ENCODE assay signal across 12 mouse cellular contexts in genomic region chr8:83976779-83977350, GRCm38 (mm10). TPM values are rescaled to one million over a fixed set of nuclear protein-coding genes. Genes with fewer than 3 reads are reported as not detected.
A peak's percentile ranks its signal among the peaks of the same experiment; 100 is the strongest.
DNase-seq lines count a peak whose midpoint lies in the region; ATAC-seq and TF ChIP-seq lines count a peak whose summit lies in the region.
"Had no signal": no experiment of that assay in that cellular context is flagged by ENCODE, and none has a peak within 500 bp of the region (broad histone marks: within the 10 kb centered on the region; RNA-seq: fewer than 3 reads in every experiment).

No protein-coding gene starts in this region.

- H3K9ac ChIP-seq in embryonic facial prominence, embryonic 13.5 days: peak overlapping the region; percentile 40; the same call in 1 of the 2 replicates

- no peak overlapping the region; the same call in 1 of the 2 replicates for H3K27ac ChIP-seq in left cerebral cortex, adult 2 months
- no peak overlapping the region for H3K27ac ChIP-seq in embryonic facial prominence, embryonic 13.5 days

- no peaks in the 10 kb centered on the region for H3K27me3 ChIP-seq in embryonic facial prominence, embryonic 13.5 days

- peaks cover 33% of the 10 kb centered on the region for H3K4me1 ChIP-seq in embryonic facial prominence, embryonic 13.5 days

- intact Hi-C loops in left cerebral cortex, adult 2 months (cut with DNase I): loop anchor here (2.0 kb wide), 1 partner anchor 18 kb away; no protein-coding TSS in a partner anchor
- intact Hi-C loops in left cerebral cortex, postnatal 25 days (cut with DNase I): no loop called here
- intact Hi-C loops in left cerebral cortex, postnatal 36 days (cut with DNase I): no loop called here

- no peaks in the 10 kb centered on the region for H3K9me3 ChIP-seq in embryonic facial prominence, embryonic 13.5 days

- H3K4me2 ChIP-seq in embryonic facial prominence, embryonic 13.5 days: no peak overlapping the region

- DNase-seq in heart, adult 11 months: peak; percentile 91
- DNase-seq in heart, adult 8-10 months (ENCODE audit: low spot score): no peak
- no peak for DNase-seq in left cerebral cortex, adult 2 months (ENCODE audit: extremely low spot score in 1 of 2, low spot score in 2 of 2)
- DNase-seq in left cerebral cortex, postnatal 25 days (ENCODE audit: low spot score in 2 of 2): no peak
- peak; percentile 34 to 40 for DNase-seq in B cell, adult 2 months
- no peak for DNase-seq in left cerebral cortex, postnatal 36 days (ENCODE audit: low spot score in 2 of 2)
- no peak for DNase-seq in spleen, adult 12 weeks (ENCODE audit: low spot score)
- DNase-seq: cerebellum, adult 8-10 months; gastrocnemius, postnatal 25 days; kidney, postnatal 10 days; left cerebral cortex, postnatal 4 days had no signal

- no peak overlapping the region for H3K4me3 ChIP-seq in left cerebral cortex, adult 2 months
- no peak overlapping the region for H3K4me3 ChIP-seq in embryonic facial prominence, embryonic 13.5 days

- TF ChIP-seq CTCF in left cerebral cortex, adult 2 months (IDR thresholded peaks at IDR 0.05): peak; percentile 39

- H3K36me3 ChIP-seq in embryonic facial prominence, embryonic 13.5 days: peaks cover 28% of the 10 kb centered on the region

- ATAC-seq in embryonic facial prominence, embryonic 13.5 days (ENCODE audit: insufficient number of reproducible peaks, insufficient read depth, low FRiP score, low TSS enrichment, low read depth): no peak

- WGBS in embryonic facial prominence, embryonic 13.5 days: 85% methylated on average over 5 of the region's 5 CpGs

RNA-seq across cellular contexts. Expression of gene Prkaca, which starts 4.1 kb away (rescaled TPM):
- total RNA-seq in heart, adult 8-10 months (2022): 100 to 1,000 TPM; 314 to 382 (median 360) TPM
- total RNA-seq in left cerebral cortex, adult 2 months (2021): 100 to 1,000 TPM; 236 to 250 TPM
- 100 to 1,000 TPM; 250 to 258 TPM for total RNA-seq in left cerebral cortex, postnatal 25 days (2021)
- polyA plus RNA-seq in embryonic facial prominence, embryonic 13.5 days (2015; fragmentation: Nextera tagmentation; extraction: Ambion mirVana): 148 and 159 TPM in 2 replicates
- 100 to 1,000 TPM; 243 to 267 TPM for total RNA-seq in left cerebral cortex, postnatal 36 days (2021)

RNA-seq across cellular contexts. Expression of gene Samd1, which starts 20.6 kb away (rescaled TPM):
- total RNA-seq in heart, adult 8-10 months (2022): 10 to 100 TPM; 26.4 to 28.5 (median 27.2) TPM
- total RNA-seq in left cerebral cortex, adult 2 months (2021): 10 to 100 TPM; 39.3 to 43.7 TPM
- 10 to 100 TPM; 40.7 to 46.8 TPM for total RNA-seq in left cerebral cortex, postnatal 25 days (2021)
- 14.5 and 15.8 TPM in 2 replicates for polyA plus RNA-seq in embryonic facial prominence, embryonic 13.5 days (2015; fragmentation: Nextera tagmentation; extraction: Ambion mirVana)
- 10 to 100 TPM; 41.5 to 46.6 TPM for total RNA-seq in left cerebral cortex, postnatal 36 days (2021)

RNA-seq across cellular contexts. Expression of gene Asf1b, which starts 21.6 kb away (rescaled TPM):
- total RNA-seq in heart, adult 8-10 months (2022): 1 to 10 TPM in 3 of 4 experiments, under 1 TPM in 1; 0.81 to 2.4 (median 1.7) TPM
- total RNA-seq in left cerebral cortex, adult 2 months (2021): under 1 TPM; 0.35 to 0.66 TPM
- under 1 TPM; 0.60 to 0.73 TPM for total RNA-seq in left cerebral cortex, postnatal 25 days (2021)
- polyA plus RNA-seq in embryonic facial prominence, embryonic 13.5 days (2015; fragmentation: Nextera tagmentation; extraction: Ambion mirVana): 58.0 and 61.3 TPM in 2 replicates
- under 1 TPM; 0.39 to 0.48 TPM for total RNA-seq in left cerebral cortex, postnatal 36 days (2021)

RNA-seq across cellular contexts. Expression of gene Gm10644, which starts 21.9 kb away (rescaled TPM):
- total RNA-seq in heart, adult 8-10 months (2022): 1 to 10 TPM; 1.3 to 2.5 (median 1.9) TPM
- total RNA-seq in left cerebral cortex, adult 2 months (2021): under 1 TPM; 0.44 to 0.63 TPM
- total RNA-seq in left cerebral cortex, postnatal 25 days (2021): under 1 TPM; 0.32 to 0.41 TPM
- polyA plus RNA-seq in embryonic facial prominence, embryonic 13.5 days (2015; fragmentation: Nextera tagmentation; extraction: Ambion mirVana): 0.55 and 0.63 TPM in 2 replicates
- total RNA-seq in left cerebral cortex, postnatal 36 days (2021): under 1 TPM; 0.25 to 0.54 TPM

RNA-seq across cellular contexts. Expression of gene 1700067K01Rik, which starts 24.4 kb away (rescaled TPM):
- total RNA-seq in heart, adult 8-10 months (2022): under 1 TPM in 3 of 4 experiments, not detected in 1; 0.25 to 0.50 (median 0.33) TPM
- total RNA-seq in left cerebral cortex, adult 2 months (2021): under 1 TPM in 1 of 2 experiments, not detected in 1; 0.41 TPM
- under 1 TPM; 0.37 to 0.62 TPM for total RNA-seq in left cerebral cortex, postnatal 25 days (2021)
- 0.73 and 1.6 TPM in 2 replicates for polyA plus RNA-seq in embryonic facial prominence, embryonic 13.5 days (2015; fragmentation: Nextera tagmentation; extraction: Ambion mirVana)
- under 1 TPM in 1 of 2 experiments, not detected in 1; 0.59 TPM for total RNA-seq in left cerebral cortex, postnatal 36 days (2021)

Comparison
In these comparisons a context has a peak if more than half of its experiments do, and no peak if none do; other contexts are left out.
1. DNase-seq: peak in heart, adult 11 months (single experiment) and B cell, adult 2 months (2 of 2); none in heart, adult 8-10 months (single experiment), left cerebral cortex, adult 2 months (0 of 2), left cerebral cortex, postnatal 25 days (0 of 2), left cerebral cortex, postnatal 36 days (0 of 2) and spleen, adult 12 weeks (single experiment).